Mouse (Mus musculus) heart, embryonic 10.5 days (tissue): ENCODE measurements around the gene Pln. TPM values are rescaled to one million over a fixed set of nuclear protein-coding genes. Genes with fewer than 3 reads are reported as not detected.

ENCODE experiments used
- DNase-seq: peaks from one replicate; pipeline ENCODE4 v3.0.0-alpha.2; 2017; ENCODE audit warnings: low spot score
- H3K27ac ChIP-seq: fragments of 300-500 bp; sonication (generic); 2 replicates; pipeline ENCODE4 v1.5.1; 2016; ENCODE audit warnings: mild to moderate bottlenecking
- H3K27me3 ChIP-seq: fragments of 300-500 bp; sonication (generic); 2 replicates; pipeline ENCODE4 v1.6.1; 2016; ENCODE audit warnings: mild to moderate bottlenecking; ENCODE audit not compliant: poor library complexity, insufficient read depth, severe bottlenecking
- H3K36me3 ChIP-seq: fragments of 300-500 bp; sonication (generic); 2 replicates; pipeline ENCODE4 v1.6.1; 2016; ENCODE audit warnings: mild to moderate bottlenecking, moderate library complexity
- H3K4me1 ChIP-seq: fragments of 300-500 bp; sonication (generic); 2 replicates; pipeline ENCODE4 v1.6.1; 2016; ENCODE audit warnings: mild to moderate bottlenecking
- H3K4me3 ChIP-seq: fragments of 300-500 bp; sonication (generic); 2 replicates; pipeline ENCODE4 v1.5.1; 2016; ENCODE audit warnings: mild to moderate bottlenecking, moderate library complexity
- H3K9me3 ChIP-seq: fragments of 300-500 bp; sonication (generic); 2 replicates; pipeline ENCODE4 v1.6.1; 2016; ENCODE audit warnings: mild to moderate bottlenecking, moderate library complexity
- WGBS: fragments of 180-500 bp; shearing (Covaris S2); methylation state at CpG from one replicate; pipeline ENCODE4 v1.1.7; 2016; 5-methylcytosine and 5-hydroxymethylcytosine counted together
- polyA plus RNA-seq: library from polyadenylated mRNA; unstranded; fragments of >200 nt; fragmentation: Nextera tagmentation; extraction: Ambion mirVana; gene quantifications from 2 replicates; pipeline ENCODE4 v1.2.1, GENCODE M21; 2016

Gene Pln
- 179 and 472 TPM in 2 replicates for polyA plus RNA-seq

GRCm38 (mm10) chr10:53337162-53337923 lies at the start of gene Pln:
Gene Pln, plus strand, starts transcription at chr10:53337667.
- H3K27me3 ChIP-seq, result no peaks in the 10 kb centered on the region
- 53% methylated on average over 6 of the region's 6 CpGs for WGBS
- DNase-seq, result no peak
- H3K4me1 ChIP-seq, result peaks cover 25% of the 10 kb centered on the region
- no peaks in the 10 kb centered on the region for H3K9me3 ChIP-seq
- H3K36me3 ChIP-seq, result no peaks in the 10 kb centered on the region
- H3K4me3 ChIP-seq, result peak within 1 kb of the TSS; percentile 57
- peak within 1 kb of the TSS; percentile 85 for H3K27ac ChIP-seq

- WGBS, result 47% methylated on average over 3 of the region's 3 CpGs
- H3K36me3 ChIP-seq, result no peaks in the 10 kb centered on the region; the same call in 1 of the 2 replicates
- no peak for DNase-seq
- no peaks in the 10 kb centered on the region for H3K27me3 ChIP-seq
- H3K27ac ChIP-seq, result no peak overlapping the region
- no peak overlapping the region for H3K4me3 ChIP-seq
- no peaks in the 10 kb centered on the region for H3K4me1 ChIP-seq
- no peaks in the 10 kb centered on the region for H3K9me3 ChIP-seq
These were observed 31.6 kb upstream of the Pln start for GRCm38 (mm10) chr10:53305867-53306266.

- no peaks in the 10 kb centered on the region for H3K27me3 ChIP-seq
- 91% methylated on average over 3 of the region's 3 CpGs for WGBS
- no peak overlapping the region for H3K4me3 ChIP-seq
- no peaks in the 10 kb centered on the region for H3K9me3 ChIP-seq
- H3K4me1 ChIP-seq, result no peaks in the 10 kb centered on the region
- H3K36me3 ChIP-seq, result peaks cover 3% of the 10 kb centered on the region; the same call in 1 of the 2 replicates
- no peak overlapping the region for H3K27ac ChIP-seq
- no peak for DNase-seq
These were observed 30.8 kb upstream of the Pln start for GRCm38 (mm10) chr10:53306674-53307073.

- no peaks in the 10 kb centered on the region for H3K27me3 ChIP-seq
These were observed 14.1 kb upstream of the Pln start for GRCm38 (mm10) chr10:53323367-53323766.

GRCm38 (mm10) chr10:53324663-53325062 lies 12.8 kb upstream of the Pln start:
- no peaks in the 10 kb centered on the region for H3K27me3 ChIP-seq
- peak overlapping the region; percentile 67 for H3K27ac ChIP-seq
- H3K4me1 ChIP-seq, result peaks cover 28% of the 10 kb centered on the region
- H3K9me3 ChIP-seq, result no peaks in the 10 kb centered on the region
- no peak overlapping the region for H3K4me3 ChIP-seq
- peak; percentile 76 for DNase-seq
- no peaks in the 10 kb centered on the region for H3K36me3 ChIP-seq
- 12% methylated on average over 1 of the region's 1 CpGs for WGBS

More at GRCm38 (mm10) chr10:53323367-53323766, 14.1 kb upstream of the Pln start:
- no peak overlapping the region; the same call in 1 of the 2 replicates for H3K27ac ChIP-seq
- no peak overlapping the region for H3K4me3 ChIP-seq
- DNase-seq, result no peak
- peaks cover 16% of the 10 kb centered on the region for H3K4me1 ChIP-seq
- no peaks in the 10 kb centered on the region for H3K9me3 ChIP-seq
- H3K36me3 ChIP-seq, result no peaks in the 10 kb centered on the region

GRCm38 (mm10) chr10:53326367-53326766 lies 11.1 kb upstream of the Pln start:
- no peak for DNase-seq
- H3K36me3 ChIP-seq, result no peaks in the 10 kb centered on the region
- no peak overlapping the region for H3K4me3 ChIP-seq
- no peaks in the 10 kb centered on the region for H3K27me3 ChIP-seq
- H3K4me1 ChIP-seq, result peaks cover 36% of the 10 kb centered on the region
- no peaks in the 10 kb centered on the region for H3K9me3 ChIP-seq
- peak overlapping the region; percentile 67; the same call in 1 of the 2 replicates for H3K27ac ChIP-seq

GRCm38 (mm10) chr10:53329257-53329656 lies 8.2 kb upstream of the Pln start:
- Histone ChIP-seq H3K36me3 (no peaks in the 10 kb centered on the region), H3K27ac (peak overlapping the region; percentile 73; the same call in 1 of the 2 replicates), H3K4me3 (no peak overlapping the region), H3K4me1 (peaks cover 56% of the 10 kb centered on the region), H3K9me3 (no peaks in the 10 kb centered on the region), H3K27me3 (no peaks in the 10 kb centered on the region)
- WGBS, result 39% methylated on average over 3 of the region's 3 CpGs
- DNase-seq, result no peak

- H3K4me3 ChIP-seq, result no peak overlapping the region
- no peaks in the 10 kb centered on the region for H3K9me3 ChIP-seq
- H3K27ac ChIP-seq, result peak overlapping the region; percentile 77
- DNase-seq, result no peak
- no peaks in the 10 kb centered on the region for H3K27me3 ChIP-seq
- H3K4me1 ChIP-seq, result peaks cover 51% of the 10 kb centered on the region
- H3K36me3 ChIP-seq, result no peaks in the 10 kb centered on the region
- WGBS, result 25% methylated on average over 2 of the region's 2 CpGs
These were observed 4.7 kb upstream of the Pln start for GRCm38 (mm10) chr10:53332752-53333151.

GRCm38 (mm10) chr10:53335266-53335665 lies 2.2 kb upstream of the Pln start:
- no peak for DNase-seq
- Histone ChIP-seq H3K27me3 (no peaks in the 10 kb centered on the region), H3K27ac (peak overlapping the region; percentile 85), H3K9me3 (no peaks in the 10 kb centered on the region), H3K4me1 (peaks cover 32% of the 10 kb centered on the region), H3K4me3 (no peak overlapping the region), H3K36me3 (no peaks in the 10 kb centered on the region)
- WGBS, result 41% methylated on average over 2 of the region's 2 CpGs

GRCm38 (mm10) chr10:53335974-53336373 lies 1.5 kb upstream of the Pln start:
- 82% methylated on average over 3 of the region's 3 CpGs for WGBS
- Histone ChIP-seq H3K9me3 (no peaks in the 10 kb centered on the region), H3K4me3 (no peak overlapping the region), H3K36me3 (no peaks in the 10 kb centered on the region), H3K27ac (peak overlapping the region; percentile 85), H3K27me3 (no peaks in the 10 kb centered on the region), H3K4me1 (peaks cover 30% of the 10 kb centered on the region)
- DNase-seq, result no peak

GRCm38 (mm10) chr10:53339045-53339444 lies 1.6 kb downstream of the Pln start:
- H3K4me3 ChIP-seq, result peak overlapping the region; percentile 57
- H3K9me3 ChIP-seq, result no peaks in the 10 kb centered on the region
- peak overlapping the region; percentile 85 for H3K27ac ChIP-seq
- H3K4me1 ChIP-seq, result peaks cover 12% of the 10 kb centered on the region; the same call in 1 of the 2 replicates
- H3K36me3 ChIP-seq, result 0 out of 2 replicates have a peak, but pooled peaks cover 7% of the 10 kb centered on the region
- no peaks in the 10 kb centered on the region for H3K27me3 ChIP-seq
- 42% methylated on average over 2 of the region's 2 CpGs for WGBS
- DNase-seq, result no peak

GRCm38 (mm10) chr10:53341288-53341965 lies 4.0 kb downstream of the Pln start:
- Histone ChIP-seq H3K4me3 (peak overlapping the region; percentile 57), H3K36me3 (0 out of 2 replicates have a peak, but pooled peaks cover 11% of the 10 kb centered on the region), H3K9me3 (no peaks in the 10 kb centered on the region), H3K27ac (no peak overlapping the region), H3K27me3 (no peaks in the 10 kb centered on the region), H3K4me1 (0 out of 2 replicates have a peak, but pooled peaks cover 3% of the 10 kb centered on the region)
- 73% methylated on average over 7 of the region's 7 CpGs for WGBS
- no peak for DNase-seq

GRCm38 (mm10) chr10:53342166-53342728 lies 4.8 kb downstream of the Pln start:
- peak overlapping the region; percentile 57; the same call in 1 of the 2 replicates for H3K4me3 ChIP-seq
- no peaks in the 10 kb centered on the region for H3K27me3 ChIP-seq
- no peak overlapping the region for H3K27ac ChIP-seq
- WGBS, result 63% methylated on average over 9 of the region's 9 CpGs
- 0 out of 2 replicates have a peak, but pooled peaks cover 3% of the 10 kb centered on the region for H3K4me1 ChIP-seq
- no peaks in the 10 kb centered on the region for H3K9me3 ChIP-seq
- 0 out of 2 replicates have a peak, but pooled peaks cover 11% of the 10 kb centered on the region for H3K36me3 ChIP-seq
- no peak for DNase-seq
